Mouse (Mus musculus) kidney, embryonic 16.5 days (tissue): Measurements from ENCODE around the gene Rsph6a. TPM values are rescaled to one million over a fixed set of nuclear protein-coding genes. Genes with fewer than 3 reads are reported as not detected.

ENCODE experiments used
- ATAC-seq: fragments of 200-750 bp; cut with Nextera tagmentation; 2 replicates; pipeline ENCODE4 v1.8.0; 2017; ENCODE audit warnings: moderate TSS enrichment; ENCODE audit not compliant: low FRiP score, low TSS enrichment
- H3K27ac ChIP-seq: fragments of 300-500 bp; sonication (generic); 2 replicates; pipeline ENCODE4 v1.5.1; 2014; ENCODE audit warnings: low read length
- H3K27me3 ChIP-seq: fragments of 300-500 bp; sonication (generic); 2 replicates; pipeline ENCODE4 v1.6.1; 2014; ENCODE audit warnings: low read length, control low read depth, mixed read lengths; ENCODE audit not compliant: insufficient read depth
- H3K36me3 ChIP-seq: fragments of 300-500 bp; sonication (generic); 2 replicates; pipeline ENCODE4 v1.6.1; 2014; ENCODE audit warnings: low read length, control low read depth, mixed read lengths; ENCODE audit not compliant: insufficient read depth
- H3K4me1 ChIP-seq: fragments of 300-500 bp; sonication (generic); 2 replicates; pipeline ENCODE4 v1.6.1; 2014; ENCODE audit warnings: low read length, control low read depth, mixed read lengths; ENCODE audit not compliant: insufficient read depth
- H3K4me2 ChIP-seq: fragments of 300-500 bp; sonication (generic); replicated peaks from 2 replicates; pipeline ENCODE4 v1.6.1; 2014; ENCODE audit warnings: low read depth, low read length
- H3K4me3 ChIP-seq: fragments of 300-500 bp; sonication (generic); 2 replicates; pipeline ENCODE4 v1.5.1; 2014; ENCODE audit warnings: mild to moderate bottlenecking, low read length
- H3K9ac ChIP-seq: fragments of 300-500 bp; sonication (generic); replicated peaks from 2 replicates; pipeline ENCODE4 v1.6.1; 2014; ENCODE audit warnings: low read length
- H3K9me3 ChIP-seq: fragments of 300-500 bp; sonication (generic); 2 replicates; pipeline ENCODE4 v1.6.1; 2016; ENCODE audit warnings: low read length, control low read depth
- WGBS: fragments of 180-500 bp; shearing (Covaris S2); extraction: QIAGEN DNeasy Blood & Tissue Kit; methylation state at CpG from one replicate; pipeline ENCODE4 v1.1.7; 2014; 5-methylcytosine and 5-hydroxymethylcytosine counted together
- polyA plus RNA-seq: library from polyadenylated mRNA; unstranded; fragments of >200 nt; fragmentation: Nextera tagmentation; extraction: Ambion mirVana; gene quantifications from 2 replicates; pipeline ENCODE4 v1.2.1, GENCODE M21; 2015

Gene Rsph6a
- polyA plus RNA-seq, 1 experiment from 2014 or later = not detected

GRCm38 (mm10) chr7:19084277-19084771 lies 29.8 kb downstream of the Rsph6a start:
- H3K9ac ChIP-seq = peak overlapping the region; percentile 50
- H3K27me3 ChIP-seq = no peaks in the 10 kb centered on the region
- H3K27ac ChIP-seq = peak overlapping the region; percentile 59; the same call in 1 of the 2 replicates
- H3K4me2 ChIP-seq = peak overlapping the region; percentile 50
- ATAC-seq = no peak
- WGBS = 56% methylated on average over 6 of the region's 6 CpGs
- peak overlapping the region; percentile 42 for H3K4me3 ChIP-seq
- H3K9me3 ChIP-seq = no peaks in the 10 kb centered on the region
- peaks cover 37% of the 10 kb centered on the region for H3K36me3 ChIP-seq
- H3K4me1 ChIP-seq = peaks cover 49% of the 10 kb centered on the region

- ATAC-seq = no peak
- H3K9me3 ChIP-seq = no peaks in the 10 kb centered on the region
- H3K9ac ChIP-seq = peak overlapping the region; percentile 33; the same call in 1 of the 2 replicates
- WGBS = 15% methylated on average over 9 of the region's 9 CpGs
- no peaks in the 10 kb centered on the region for H3K27me3 ChIP-seq
- peaks cover 34% of the 10 kb centered on the region for H3K36me3 ChIP-seq
- H3K4me1 ChIP-seq = peaks cover 49% of the 10 kb centered on the region
- H3K4me2 ChIP-seq = peak overlapping the region; percentile 50
- peak overlapping the region; percentile 59; the same call in 1 of the 2 replicates for H3K27ac ChIP-seq
- peak overlapping the region; percentile 42 for H3K4me3 ChIP-seq
Observed at GRCm38 (mm10) chr7:19084921-19085473, 30.5 kb downstream of the Rsph6a start.

- Histone ChIP-seq H3K27ac (peak overlapping the region; percentile 59; the same call in 1 of the 2 replicates), H3K9me3 (no peaks in the 10 kb centered on the region), H3K4me3 (peak overlapping the region; percentile 20), H3K4me1 (peaks cover 49% of the 10 kb centered on the region), H3K4me2 (peak overlapping the region; percentile 50), H3K36me3 (peaks cover 29% of the 10 kb centered on the region), H3K9ac (0 out of 2 replicates have a peak overlapping the region, but pooled peaks have one; percentile 33), H3K27me3 (no peaks in the 10 kb centered on the region)
- 6% methylated on average over 6 of the region's 6 CpGs for WGBS
- ATAC-seq = no peak
Observed at GRCm38 (mm10) chr7:19085495-19085894, 31.0 kb downstream of the Rsph6a start.

- Histone ChIP-seq H3K27me3 (no peaks in the 10 kb centered on the region), H3K9me3 (no peaks in the 10 kb centered on the region), H3K36me3 (peaks cover 24% of the 10 kb centered on the region), H3K27ac (no peak overlapping the region), H3K4me2 (peak overlapping the region; percentile 50), H3K4me3 (peak overlapping the region; percentile 20), H3K4me1 (peaks cover 49% of the 10 kb centered on the region), H3K9ac (no peak overlapping the region)
- 10% methylated on average over 14 of the region's 14 CpGs for WGBS
- ATAC-seq = peak; percentile 32
Observed at GRCm38 (mm10) chr7:19086042-19086441, 31.6 kb downstream of the Rsph6a start.

GRCm38 (mm10) chr7:19086760-19087159 lies 32.3 kb downstream of the Rsph6a start:
- peaks cover 49% of the 10 kb centered on the region for H3K4me1 ChIP-seq

GRCm38 (mm10) chr7:19088813-19089212 lies 34.3 kb downstream of the Rsph6a start:
- ATAC-seq = no peak
- WGBS = 34% methylated on average over 10 of the region's 10 CpGs
- Histone ChIP-seq H3K9me3 (no peaks in the 10 kb centered on the region), H3K4me3 (no peak overlapping the region), H3K27me3 (no peaks in the 10 kb centered on the region), H3K4me2 (no peak overlapping the region), H3K9ac (no peak overlapping the region), H3K27ac (no peak overlapping the region), H3K36me3 (peaks cover 8% of the 10 kb centered on the region; the same call in 1 of the 2 replicates), H3K4me1 (peaks cover 46% of the 10 kb centered on the region)

More at GRCm38 (mm10) chr7:19086760-19087159, 32.3 kb downstream of the Rsph6a start:
- Histone ChIP-seq H3K27ac (no peak overlapping the region), H3K27me3 (no peaks in the 10 kb centered on the region), H3K9ac (no peak overlapping the region), H3K4me2 (no peak overlapping the region), H3K9me3 (no peaks in the 10 kb centered on the region), H3K36me3 (peaks cover 17% of the 10 kb centered on the region), H3K4me3 (no peak overlapping the region)
- WGBS = 66% methylated on average over 18 of the region's 18 CpGs
- no peak for ATAC-seq

- Histone ChIP-seq H3K4me3 (peak overlapping the region; percentile 84; the same call in 1 of the 2 replicates), H3K27ac (no peak overlapping the region), H3K9ac (peak overlapping the region; percentile 65), H3K36me3 (peaks cover 8% of the 10 kb centered on the region; the same call in 1 of the 2 replicates), H3K27me3 (no peaks in the 10 kb centered on the region), H3K9me3 (no peaks in the 10 kb centered on the region), H3K4me2 (peak overlapping the region; percentile 93), H3K4me1 (peaks cover 31% of the 10 kb centered on the region)
- no peak for ATAC-seq
- WGBS = 45% methylated on average over 17 of the region's 17 CpGs
Observed at GRCm38 (mm10) chr7:19091913-19092312, 37.4 kb downstream of the Rsph6a start.

- Histone ChIP-seq H3K9ac (peak overlapping the region; percentile 65), H3K4me1 (peaks cover 38% of the 10 kb centered on the region), H3K27ac (peak overlapping the region; percentile 89), H3K4me3 (peak overlapping the region; percentile 84), H3K4me2 (peak overlapping the region; percentile 93), H3K27me3 (no peaks in the 10 kb centered on the region), H3K36me3 (peaks cover 14% of the 10 kb centered on the region; the same call in 1 of the 2 replicates), H3K9me3 (no peaks in the 10 kb centered on the region)
- ATAC-seq = peak; percentile 54
- 6% methylated on average over 38 of the region's 38 CpGs for WGBS
Observed at GRCm38 (mm10) chr7:19092381-19093173, 38.1 kb downstream of the Rsph6a start.

- Histone ChIP-seq H3K4me2 (peak overlapping the region; percentile 93), H3K36me3 (peaks cover 13% of the 10 kb centered on the region; the same call in 1 of the 2 replicates), H3K27ac (peak overlapping the region; percentile 89), H3K27me3 (no peaks in the 10 kb centered on the region), H3K4me3 (peak overlapping the region; percentile 84), H3K4me1 (peaks cover 38% of the 10 kb centered on the region), H3K9me3 (no peaks in the 10 kb centered on the region), H3K9ac (peak overlapping the region; percentile 65)
- peak; percentile 57 for ATAC-seq
- WGBS = 2% methylated on average over 15 of the region's 15 CpGs
Observed at GRCm38 (mm10) chr7:19093174-19093521, 38.7 kb downstream of the Rsph6a start.
